Mouse (Mus musculus) myocyte (in vitro differentiated cells): ENCODE results near the gene B4galt1. TPM values are rescaled to one million over a fixed set of nuclear protein-coding genes. Genes with fewer than 3 reads are reported as not detected.

Source experiments
- H3K27me3 ChIP-seq: one replicate; pipeline ENCODE4 v1.6.1; 2011; ENCODE audit not compliant: control insufficient read depth, insufficient read depth, insufficient read length
- H3K36me3 ChIP-seq: one replicate; pipeline ENCODE4 v1.6.1; 2011; ENCODE audit not compliant: control insufficient read depth, insufficient read depth
- H3K4me2 ChIP-seq: one replicate; pipeline ENCODE4 v1.6.1; 2011; ENCODE audit warnings: low read depth, control low read depth
- H3K4me3 ChIP-seq: one replicate; pipeline ENCODE4 v1.5.1; 2011; ENCODE audit warnings: mild to moderate bottlenecking, control low read depth, moderate library complexity
- H3K79me2 ChIP-seq: one replicate; pipeline ENCODE4 v1.6.1; 2011; ENCODE audit not compliant: control insufficient read depth, insufficient read depth
- H3ac ChIP-seq: one replicate; pipeline ENCODE4 v1.6.1; 2011; ENCODE audit not compliant: control insufficient read depth, insufficient read length
- CEBPB ChIP-seq: IDR thresholded peaks from 2 replicates; pipeline ENCODE4 v1.6.1; 2011; ENCODE audit warnings: mild to moderate bottlenecking, moderate library complexity; ENCODE audit not compliant: poor library complexity, insufficient read depth, severe bottlenecking
- E2F4 ChIP-seq: IDR thresholded peaks from one replicate; pipeline ENCODE4 v1.6.1; 2011; ENCODE audit warnings: mild to moderate bottlenecking, control low read depth, moderate library complexity; ENCODE audit not compliant: insufficient read depth
- MAX ChIP-seq: IDR thresholded peaks from one replicate; pipeline ENCODE4 v1.6.1; 2011; ENCODE audit warnings: low read depth, mild to moderate bottlenecking, control low read depth
- MYOD1 ChIP-seq, 3 experiments: IDR thresholded peaks; one replicate each; pipeline ENCODE4 v1.6.1; 2011; ENCODE audit warnings: control low read depth in 2 of 3, low read depth in 2 of 3, mild to moderate bottlenecking in 2 of 3, moderate library complexity in 1 of 3; ENCODE audit not compliant: insufficient read length in 2 of 3, control insufficient read depth in 1 of 3
- MYOG ChIP-seq, 3 experiments: IDR thresholded peaks; one replicate each; pipeline ENCODE4 v1.6.1; 2011; ENCODE audit warnings: control low read depth in 2 of 3, low read depth in 2 of 3, mild to moderate bottlenecking in 2 of 3; ENCODE audit not compliant: insufficient read length in 2 of 3, control insufficient read depth in 1 of 3, insufficient read depth in 1 of 3
- POLR2A ChIP-seq: IDR thresholded peaks from one replicate; pipeline ENCODE4 v1.6.1; 2011; ENCODE audit warnings: low read depth, mild to moderate bottlenecking, control low read depth, moderate library complexity; ENCODE audit not compliant: insufficient read length
- POLR2AphosphoS2 ChIP-seq: IDR thresholded peaks from one replicate; pipeline ENCODE4 v1.6.1; 2011; ENCODE audit warnings: low read depth, control low read depth; ENCODE audit not compliant: insufficient read length
- REST ChIP-seq: IDR thresholded peaks from one replicate; pipeline ENCODE4 v1.6.1; 2011; ENCODE audit warnings: mild to moderate bottlenecking, control low read depth, moderate library complexity; ENCODE audit not compliant: insufficient read depth, insufficient read length
- SRF ChIP-seq: IDR thresholded peaks from one replicate; pipeline ENCODE4 v1.6.1; 2011; ENCODE audit warnings: low read depth; ENCODE audit not compliant: control insufficient read depth, insufficient read length
- TCF12 ChIP-seq: IDR thresholded peaks from one replicate; pipeline ENCODE4 v1.6.1; 2011; ENCODE audit warnings: mild to moderate bottlenecking, control low read depth; ENCODE audit not compliant: poor library complexity, insufficient read depth, severe bottlenecking
- TCF3 ChIP-seq: IDR thresholded peaks from one replicate; pipeline ENCODE4 v1.6.1; 2011; ENCODE audit warnings: low read depth, control low read depth; ENCODE audit not compliant: insufficient read length
- USF1 ChIP-seq: IDR thresholded peaks from one replicate; pipeline ENCODE4 v1.6.1; 2011; ENCODE audit warnings: low read depth, mild to moderate bottlenecking, control low read depth, moderate library complexity
- polyA plus RNA-seq: library from polyadenylated mRNA; unstranded; fragments of >200 nt; fragmentation: generic; extraction: Trizol; gene quantifications from one replicate; pipeline ENCODE4 v1.2.1, GENCODE M21; 2012; ENCODE audit warnings: missing spikeins

The B4galt1 gene
- 37.7 TPM for polyA plus RNA-seq

- Histone ChIP-seq H3K4me3 (peak within 1 kb of the TSS; percentile 78), H3K27me3 (no peaks in the 10 kb centered on the region)
- no peak for TF ChIP-seq CEBPB
- peak; percentile 38 for TF ChIP-seq REST
- peak in 2 of 3 experiments; percentile 18 to 60 for TF ChIP-seq MYOG (IDR thresholded peaks at IDR 0.05; ENCODE audit: control insufficient read depth in 1 of 3, insufficient read depth in 1 of 3, insufficient read length in 2 of 3, low read depth in 2 of 3)
- TF ChIP-seq TCF3 = no peak
- TF ChIP-seq POLR2AphosphoS2 = peak; percentile 75
- peak in 2 of 3 experiments; percentile 11 to 39 for TF ChIP-seq MYOD1 (IDR thresholded peaks at IDR 0.05; ENCODE audit: control insufficient read depth in 1 of 3, insufficient read length in 2 of 3, low read depth in 2 of 3)
- TF ChIP-seq POLR2A = peak; percentile 80
- peak; percentile 14 for TF ChIP-seq SRF
Observed at GRCm38 (mm10) chr4:40853565-40854386, at the start of gene B4galt1. Gene B4galt1 (minus strand): TSS chr4:40854005.

DNA sequence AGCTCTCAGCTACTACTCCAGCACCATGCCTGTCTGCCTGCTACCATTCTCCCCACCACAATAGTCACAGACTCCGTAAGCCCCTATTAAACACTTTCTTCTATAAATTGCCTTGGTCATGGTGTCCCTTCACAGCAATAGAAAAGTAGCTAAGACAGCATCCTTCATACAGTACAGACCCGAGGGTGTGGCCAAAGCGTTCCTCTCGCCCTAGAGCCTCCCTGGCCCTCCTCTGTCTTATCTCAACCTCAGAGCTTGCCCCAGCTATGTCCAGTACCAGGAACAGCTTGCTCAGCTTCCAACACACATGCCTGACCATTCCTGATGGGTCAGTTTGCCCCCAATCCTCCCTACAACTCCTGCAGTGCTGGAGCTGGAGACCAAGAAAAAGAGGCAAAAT lies 46.8 kb upstream of the B4galt1 start:
- Histone ChIP-seq H3K79me2 (no peaks in the 10 kb centered on the region), H3K27me3 (no peaks in the 10 kb centered on the region), H3ac (no peak overlapping the region), H3K4me2 (no peak overlapping the region), H3K4me3 (no peak overlapping the region), H3K36me3 (no peaks in the 10 kb centered on the region)
- no peak for TF ChIP-seq MAX
- no peak for TF ChIP-seq CEBPB
- no peak for TF ChIP-seq E2F4
- no peak for TF ChIP-seq MYOG (IDR thresholded peaks at IDR 0.05; ENCODE audit: control insufficient read depth in 1 of 3, insufficient read depth in 1 of 3, insufficient read length in 2 of 3, low read depth in 2 of 3)

More at GRCm38 (mm10) chr4:40853565-40854386, at the start of gene B4galt1:
- peak within 1 kb of the TSS; percentile 94 for H3K4me2 ChIP-seq
- H3K79me2 ChIP-seq = peaks cover 46% of the 10 kb centered on the region
- no peaks in the 10 kb centered on the region for H3K36me3 ChIP-seq
- H3ac ChIP-seq = peak within 1 kb of the TSS; percentile 85

DNA sequence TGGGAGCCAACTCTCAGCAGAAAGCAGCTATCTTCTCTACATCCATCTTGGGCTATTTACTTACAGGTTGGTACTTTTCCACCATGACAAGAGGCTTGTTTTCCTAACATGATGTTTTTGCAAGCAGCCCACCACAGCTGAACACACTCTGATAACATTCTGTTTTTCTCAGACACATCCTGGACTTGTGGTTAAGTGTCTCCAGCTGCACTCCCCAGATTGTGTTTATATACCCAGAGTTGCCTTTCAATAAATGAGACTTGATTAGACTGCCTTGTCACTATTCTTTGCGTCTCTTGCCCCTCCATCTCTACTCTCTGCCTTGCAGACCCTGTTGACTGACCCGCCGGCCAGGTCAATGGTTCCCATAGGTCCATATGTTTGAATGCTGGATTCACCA lies 46.3 kb upstream of the B4galt1 start:
- no peak overlapping the region for H3ac ChIP-seq
- H3K4me2 ChIP-seq = no peak overlapping the region
- TF ChIP-seq E2F4 = no peak
- TF ChIP-seq MYOD1 (IDR thresholded peaks at IDR 0.05; ENCODE audit: control insufficient read depth in 1 of 3, insufficient read length in 2 of 3, low read depth in 2 of 3) = no peak
- TF ChIP-seq POLR2A = no peak
- TF ChIP-seq MAX = no peak
- no peak for TF ChIP-seq CEBPB
- TF ChIP-seq SRF = no peak
- no peak for TF ChIP-seq USF1
- no peak for TF ChIP-seq TCF12
- no peak for TF ChIP-seq MYOG (IDR thresholded peaks at IDR 0.05; ENCODE audit: control insufficient read depth in 1 of 3, insufficient read depth in 1 of 3, insufficient read length in 2 of 3, low read depth in 2 of 3)
- no peak for TF ChIP-seq TCF3
- no peak for TF ChIP-seq POLR2AphosphoS2
- TF ChIP-seq REST = no peak
- no peaks in the 10 kb centered on the region for H3K36me3 ChIP-seq
- no peak overlapping the region for H3K4me3 ChIP-seq
- no peaks in the 10 kb centered on the region for H3K79me2 ChIP-seq
- no peaks in the 10 kb centered on the region for H3K27me3 ChIP-seq

- Histone ChIP-seq H3K79me2 (no peaks in the 10 kb centered on the region), H3K4me3 (no peak overlapping the region), H3K4me2 (no peak overlapping the region), H3K27me3 (no peaks in the 10 kb centered on the region), H3K36me3 (no peaks in the 10 kb centered on the region), H3ac (no peak overlapping the region)
- TF ChIP-seq TCF3 (no peak), REST (no peak), POLR2A (no peak), USF1 (no peak), POLR2AphosphoS2 (no peak), E2F4 (no peak), MYOG (IDR thresholded peaks at IDR 0.05; ENCODE audit: control insufficient read depth in 1 of 3, insufficient read depth in 1 of 3, insufficient read length in 2 of 3, low read depth in 2 of 3) (no peak), TCF12 (no peak), SRF (no peak), MAX (no peak)
Observed at GRCm38 (mm10) chr4:40899264-40899663, 45.5 kb upstream of the B4galt1 start.

DNA sequence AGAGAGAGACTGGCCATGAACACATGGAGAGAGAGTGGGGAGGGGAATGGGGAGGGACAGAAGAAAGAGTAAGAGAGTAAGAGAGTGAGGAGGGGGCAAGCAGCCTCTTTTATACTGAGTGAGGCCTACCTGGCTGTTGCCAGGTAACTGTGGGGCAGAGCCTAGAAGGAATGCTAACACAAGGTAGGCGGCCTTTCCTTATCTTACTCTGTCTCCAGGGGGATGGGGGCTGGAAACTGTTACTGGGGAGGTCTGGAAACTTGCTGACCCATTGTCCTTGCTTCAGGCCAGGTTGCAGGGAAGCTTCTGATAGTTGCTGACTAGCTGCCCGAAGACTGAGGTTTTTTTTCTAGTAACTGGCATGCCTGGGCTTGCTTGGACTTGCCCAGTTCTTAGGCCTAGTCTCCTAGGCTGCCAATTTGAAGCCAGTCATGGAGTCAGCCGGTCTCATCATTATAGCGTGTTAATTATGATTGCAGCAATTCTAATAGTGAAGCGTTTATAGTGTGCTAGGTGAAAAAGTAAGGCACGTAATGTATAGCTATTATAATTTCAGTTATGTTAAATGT lies 44.8 kb upstream of the B4galt1 start:
- Histone ChIP-seq H3K27me3 (no peaks in the 10 kb centered on the region), H3K36me3 (no peaks in the 10 kb centered on the region), H3K79me2 (no peaks in the 10 kb centered on the region), H3K4me2 (no peak overlapping the region), H3K4me3 (no peak overlapping the region), H3ac (no peak overlapping the region)
- no peak for TF ChIP-seq E2F4
- TF ChIP-seq MYOG (IDR thresholded peaks at IDR 0.05; ENCODE audit: control insufficient read depth in 1 of 3, insufficient read depth in 1 of 3, insufficient read length in 2 of 3, low read depth in 2 of 3) = no peak
- no peak for TF ChIP-seq POLR2A
- TF ChIP-seq REST = no peak
- TF ChIP-seq TCF12 = no peak
- TF ChIP-seq TCF3 = no peak
- no peak for TF ChIP-seq MAX
- no peak for TF ChIP-seq USF1
- no peak for TF ChIP-seq SRF
- TF ChIP-seq MYOD1 (IDR thresholded peaks at IDR 0.05; ENCODE audit: control insufficient read depth in 1 of 3, insufficient read length in 2 of 3, low read depth in 2 of 3) = no peak
